Mouse (Mus musculus): Measurements from ENCODE around the gene Csmd2.

Csmd2 gene

DNA sequence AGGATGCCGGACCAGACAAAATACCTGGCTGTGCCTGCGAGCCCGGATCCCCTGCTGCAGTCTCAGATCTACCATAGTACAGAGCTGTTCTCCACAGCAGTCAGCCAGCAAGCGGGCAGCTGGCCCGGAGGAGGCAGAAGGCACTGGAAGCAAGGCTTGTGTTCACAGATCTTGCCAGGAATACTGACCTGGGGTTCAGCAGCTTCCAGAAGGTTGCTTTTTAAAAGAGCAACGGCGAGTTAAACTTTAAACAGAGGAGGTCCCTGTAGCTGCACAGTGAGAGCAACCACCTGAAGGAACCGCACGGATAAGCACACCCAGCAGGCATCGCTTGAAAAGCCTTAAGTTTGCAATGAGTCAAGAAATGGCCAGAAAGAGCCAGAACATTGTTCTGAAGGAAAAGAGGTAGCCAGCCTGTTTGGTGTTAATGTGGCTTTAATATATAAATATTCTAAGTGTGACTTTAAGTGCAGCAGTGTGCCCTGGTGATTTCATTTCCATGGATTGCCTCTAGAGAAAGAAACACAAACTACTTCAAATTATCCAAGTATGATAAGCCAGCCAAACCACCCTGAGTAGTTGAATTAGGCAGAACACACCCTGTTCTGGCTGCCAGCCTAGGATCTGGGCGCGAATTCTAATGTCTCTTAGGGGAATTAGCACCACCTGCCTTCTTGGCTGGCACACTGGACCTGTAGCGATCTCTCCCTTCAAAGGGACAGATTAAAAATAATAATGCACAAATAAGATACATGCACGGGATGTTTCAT is 439.8 kb downstream of the Csmd2 start:
- DNase-seq, result no peak

DNA sequence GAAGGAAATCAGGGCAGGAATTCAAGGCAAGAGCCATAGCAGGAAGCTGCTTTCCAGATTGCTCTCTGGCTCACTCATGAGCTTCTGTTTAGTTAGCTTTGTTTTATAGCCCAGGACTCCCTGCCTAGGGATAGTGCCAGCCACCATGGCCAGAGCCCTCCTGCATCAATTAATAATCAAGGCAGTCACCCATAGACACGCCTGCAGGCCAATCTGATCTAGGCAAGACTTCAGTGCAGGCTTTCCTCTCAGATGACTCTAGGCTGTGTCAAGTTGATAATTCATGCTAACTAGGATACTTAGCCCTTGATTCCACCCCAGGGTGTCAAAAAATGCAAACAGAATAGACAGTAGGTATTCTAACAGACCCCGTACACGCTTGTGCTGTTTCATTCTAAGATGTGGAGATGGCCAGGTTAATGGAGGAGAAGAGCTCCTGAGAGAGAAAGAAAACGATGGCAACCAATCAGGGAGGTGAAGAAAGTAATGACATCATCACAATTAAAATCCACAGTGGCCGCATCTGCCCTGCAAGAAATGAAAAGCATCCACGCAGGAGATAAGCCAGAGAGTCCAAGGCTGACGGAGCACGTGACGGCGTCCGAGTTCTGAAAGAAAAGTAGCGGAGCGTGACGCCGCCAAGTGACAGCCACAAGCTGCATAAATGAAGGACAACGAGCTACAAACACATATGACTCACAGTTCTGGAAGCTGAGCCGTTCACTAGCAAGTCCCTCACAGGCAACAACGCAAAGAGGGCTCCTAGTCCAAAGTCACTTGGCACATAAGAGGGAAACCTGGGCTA is 440.8 kb downstream of the Csmd2 start:
- no peak for DNase-seq

DNA sequence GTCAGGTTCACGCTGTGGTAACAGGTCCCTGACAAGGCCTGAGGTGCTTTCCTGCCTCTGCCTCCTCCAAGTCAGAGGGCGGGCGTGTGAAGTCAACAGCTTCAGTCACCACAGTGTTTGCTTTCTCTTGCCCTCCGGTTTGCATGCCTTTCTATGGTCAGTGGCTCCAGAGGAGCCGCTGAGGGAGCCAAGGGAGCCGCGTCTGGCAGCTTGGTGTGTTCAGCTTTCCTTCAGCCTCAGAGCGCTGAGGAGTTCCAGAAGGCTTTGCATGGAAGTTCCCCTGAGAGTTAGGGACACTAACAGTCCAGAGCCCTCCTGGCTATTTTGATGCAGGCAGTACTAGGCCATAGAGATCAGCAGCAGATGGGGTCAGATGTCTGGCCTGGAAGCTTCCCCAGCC is 441.9 kb downstream of the Csmd2 start:
- DNase-seq, result no peak

DNA sequence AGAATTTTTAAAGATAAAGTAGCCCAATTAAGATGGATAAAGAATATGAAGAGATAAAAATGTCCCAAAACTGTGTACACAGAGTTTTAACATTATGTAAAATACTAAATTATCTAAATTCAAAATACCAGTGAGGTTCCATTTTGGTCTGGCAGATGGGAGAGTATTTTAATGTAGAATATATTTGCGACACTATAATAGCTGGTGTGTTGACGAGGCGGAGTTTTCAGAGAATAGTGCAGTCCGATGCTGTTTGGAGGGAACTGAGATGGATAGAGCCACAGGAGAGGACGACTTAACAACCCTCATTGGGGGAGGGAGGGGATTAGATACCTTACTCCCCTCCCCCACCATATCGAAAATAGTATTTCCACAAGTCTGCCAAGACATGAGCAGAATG is 452.9 kb downstream of the Csmd2 start:
- DNase-seq, result no peak

DNA sequence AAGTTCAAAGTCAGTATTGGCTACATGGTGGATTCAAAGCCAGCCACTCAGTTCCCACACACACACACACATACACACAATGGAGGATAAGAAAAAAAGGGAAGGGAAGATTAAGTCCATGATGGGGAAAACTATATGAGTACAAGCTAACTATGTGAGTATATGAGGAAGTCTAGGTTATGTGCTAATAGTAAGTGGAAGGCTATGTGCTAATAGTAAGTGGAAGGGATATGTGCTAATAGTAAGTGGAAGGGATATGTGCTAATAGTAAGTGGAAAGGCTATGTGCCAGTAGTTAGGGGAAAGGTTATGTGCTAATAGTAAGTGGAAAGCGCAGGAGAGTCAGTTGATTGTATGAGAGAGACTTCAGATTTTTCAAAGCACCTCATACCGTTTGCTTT is 453.6 kb downstream of the Csmd2 start:
- no peak for DNase-seq

DNA sequence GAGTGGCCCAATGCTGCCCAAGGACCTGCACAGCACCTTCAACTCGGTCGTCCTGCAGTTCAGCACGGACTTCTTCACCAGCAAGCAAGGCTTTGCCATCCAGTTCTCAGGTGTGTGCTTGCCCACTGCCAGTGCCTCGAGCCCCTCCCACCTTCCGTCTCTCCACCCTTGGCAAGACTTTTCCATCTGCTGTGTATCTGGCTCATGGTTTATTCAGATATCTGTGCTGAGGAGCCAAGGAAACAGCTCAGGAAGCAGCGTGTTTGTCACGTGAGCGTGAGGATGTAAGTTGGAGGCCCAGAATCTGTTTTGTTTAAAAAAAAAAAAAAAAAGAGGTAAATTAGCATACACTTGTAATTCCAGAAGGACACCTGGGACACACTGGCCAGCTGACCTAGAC is 455.1 kb downstream of the Csmd2 start:
- no peak for DNase-seq

DNA sequence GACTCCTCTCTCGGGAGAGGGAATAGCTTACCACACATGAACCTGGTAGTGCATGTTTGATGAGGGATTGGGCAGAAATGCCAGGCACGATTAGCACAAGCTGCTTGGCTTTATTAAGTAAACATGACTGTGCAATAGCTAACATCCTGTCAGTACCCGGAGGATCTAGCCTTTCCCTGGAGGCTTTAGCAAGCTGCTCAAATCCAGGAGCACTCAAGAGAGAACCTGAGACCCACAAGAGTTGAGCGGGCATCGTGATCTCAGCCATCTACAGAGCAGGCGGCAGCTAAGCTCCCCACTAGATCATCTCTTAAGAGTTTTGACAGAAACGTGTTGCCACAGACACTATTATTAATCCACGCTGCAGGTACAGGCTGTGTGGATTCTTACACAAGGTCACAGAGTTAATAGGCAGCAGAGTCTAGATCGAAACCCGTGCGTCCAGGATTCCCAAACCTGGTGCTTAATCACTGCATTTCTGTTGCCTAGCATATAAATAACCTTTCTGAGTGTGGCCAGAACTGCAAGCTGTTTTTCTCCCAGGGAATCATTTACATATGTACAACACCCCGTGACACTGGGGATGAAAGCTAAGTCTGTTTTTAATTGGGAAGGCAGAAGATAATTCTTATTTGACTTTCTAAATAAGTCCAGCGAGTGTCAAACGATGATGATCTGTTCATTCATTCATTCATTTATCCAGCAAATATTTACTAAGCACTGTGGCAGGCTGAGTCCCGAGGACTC is 458.0 kb downstream of the Csmd2 start:
- DNase-seq, result no peak

DNA sequence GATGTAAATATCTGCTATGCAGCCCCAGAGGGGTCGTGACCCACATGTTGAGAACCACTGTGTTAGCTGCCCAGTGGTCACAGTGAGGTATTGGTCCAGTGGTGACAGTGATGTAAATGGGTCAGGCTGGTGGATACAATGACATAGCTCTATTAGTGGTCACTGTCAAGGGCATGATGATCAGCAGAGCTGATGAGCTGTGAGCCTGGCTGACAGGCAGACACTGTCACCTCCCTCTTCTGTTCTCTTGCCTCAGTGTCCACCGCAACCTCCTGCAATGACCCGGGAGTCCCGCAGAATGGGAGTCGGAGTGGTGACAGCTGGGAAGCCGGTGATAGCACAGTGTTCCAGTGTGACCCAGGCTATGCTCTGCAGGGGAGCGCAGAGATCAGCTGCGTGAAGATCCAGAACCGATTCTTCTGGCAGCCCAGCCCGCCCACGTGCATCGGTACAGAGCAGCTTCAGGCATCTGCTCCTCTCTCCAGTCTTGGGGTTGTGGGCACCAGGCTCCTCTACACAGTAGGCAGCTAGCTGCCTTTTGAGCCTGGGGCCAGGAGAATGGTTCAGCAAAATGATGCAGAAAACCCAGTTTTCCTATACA is 461.3 kb downstream of the Csmd2 start:
- DNase-seq, result no peak

DNA sequence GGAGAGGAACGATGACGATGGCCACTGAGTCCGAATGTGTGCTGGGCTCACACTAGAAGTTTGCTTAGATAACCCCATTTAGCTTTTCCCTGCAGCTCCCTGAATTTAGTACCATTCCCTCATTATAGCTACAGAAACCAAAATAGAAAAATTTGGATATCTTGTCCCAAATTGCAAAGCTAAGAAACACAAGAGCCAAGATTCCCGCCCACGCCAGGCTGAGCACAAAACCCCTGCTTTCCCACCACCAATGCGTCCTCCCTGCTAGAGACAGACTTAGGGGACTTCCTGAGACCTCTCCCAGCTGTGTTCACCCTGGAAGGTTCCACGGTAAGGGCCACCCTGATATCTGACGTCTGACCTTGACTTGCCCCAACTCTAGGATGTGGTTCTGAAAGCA is 462.5 kb downstream of the Csmd2 start:
- DNase-seq, result no peak

DNA sequence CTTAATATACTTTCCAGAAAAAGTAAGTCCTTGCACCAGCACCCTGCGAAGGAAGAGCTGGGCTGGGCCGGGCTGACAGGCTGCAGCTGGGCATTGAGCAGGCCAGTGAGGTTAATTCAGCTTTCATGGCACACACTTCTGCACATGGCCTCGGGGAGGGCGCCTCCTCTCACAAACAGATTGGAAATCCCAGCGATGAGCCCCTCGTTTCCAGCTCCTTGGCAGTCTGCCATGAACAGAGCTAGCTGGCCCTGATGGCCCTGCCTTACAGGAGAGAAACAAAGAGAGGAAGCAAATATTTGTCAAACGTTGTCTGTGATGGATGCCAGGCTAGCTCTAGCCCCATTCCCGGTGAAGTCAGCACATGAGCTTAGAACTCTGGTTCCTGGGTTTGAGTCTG is 463.3 kb downstream of the Csmd2 start:
- no peak for DNase-seq

DNA sequence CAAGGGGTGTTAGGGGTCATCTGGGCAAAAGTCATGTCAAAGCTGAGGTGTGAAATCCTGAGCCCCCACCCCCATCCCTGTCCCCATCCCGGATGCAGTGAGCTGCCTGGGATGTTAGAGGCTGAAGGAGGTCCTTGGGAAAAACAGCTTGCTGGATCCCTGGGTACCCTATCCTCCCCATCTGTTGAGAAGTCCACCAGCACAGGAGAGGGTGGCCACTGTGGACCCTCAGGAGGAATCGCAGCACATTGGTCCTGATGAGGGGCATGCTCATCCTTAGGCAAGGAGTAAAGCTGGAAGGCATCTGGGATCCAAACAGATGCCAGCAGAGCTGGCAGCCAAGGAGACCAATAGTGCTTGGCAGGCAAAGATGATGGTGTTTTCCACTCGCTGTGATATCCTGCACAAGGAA is 463.7 kb downstream of the Csmd2 start:
- no peak for DNase-seq

DNA sequence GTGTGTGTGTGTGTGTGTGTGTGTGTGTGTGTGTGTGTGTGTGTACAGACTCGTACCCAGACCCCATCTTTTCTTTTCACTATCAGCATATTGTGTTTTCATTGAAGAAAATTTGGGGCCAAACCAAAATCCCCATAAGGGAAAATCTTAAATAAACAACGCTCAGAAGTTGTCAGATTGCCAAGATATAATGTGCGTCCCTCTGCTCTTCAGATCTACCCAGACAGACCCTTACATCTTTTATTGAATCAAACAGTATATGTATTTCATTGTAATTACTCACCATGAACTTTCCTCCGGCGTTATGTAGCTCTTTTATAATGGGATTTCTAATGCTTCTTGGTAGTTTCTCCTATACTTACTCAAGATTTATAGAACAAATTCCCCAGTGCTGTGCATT is 479.1 kb downstream of the Csmd2 start:
- no peak for DNase-seq

DNA sequence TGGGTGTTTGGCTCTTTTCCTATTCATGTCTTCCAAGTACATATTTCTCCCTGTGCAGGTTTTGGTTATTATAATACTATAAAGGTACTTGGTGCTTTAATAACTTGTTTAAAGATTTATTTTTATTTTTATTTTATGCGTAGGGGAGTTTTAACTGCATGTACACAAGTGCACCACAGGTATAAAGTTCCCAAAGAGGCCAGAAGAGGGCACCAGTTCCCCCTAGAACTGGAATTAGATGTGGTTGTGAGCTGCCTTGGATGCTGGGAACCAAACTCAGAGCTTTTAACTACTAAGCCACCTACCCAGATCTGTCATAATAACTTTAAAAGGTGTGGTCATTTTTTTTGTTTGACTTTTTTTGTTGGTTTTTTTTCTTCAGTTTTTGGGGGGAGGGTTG is 480.4 kb downstream of the Csmd2 start:
- DNase-seq, result no peak

DNA sequence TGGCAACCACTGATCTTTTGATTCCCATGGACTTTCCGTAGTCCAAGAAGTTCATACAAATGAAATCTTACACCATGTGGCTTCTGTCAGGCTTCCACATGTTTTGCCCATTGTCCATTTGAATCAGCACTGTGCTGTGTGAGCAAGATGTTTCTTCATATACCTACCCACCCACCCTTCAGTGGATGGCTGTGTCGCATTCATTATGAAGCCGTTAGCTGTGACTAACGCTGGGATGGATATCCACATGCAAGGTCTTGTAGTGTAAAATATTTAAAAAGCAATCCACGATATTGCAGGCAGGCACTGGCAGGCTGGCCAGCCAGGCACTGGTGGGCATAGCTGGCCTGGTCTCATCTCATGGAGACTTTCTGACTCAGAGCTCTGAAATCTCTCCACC is 488.6 kb downstream of the Csmd2 start:
- no peak for DNase-seq

DNA sequence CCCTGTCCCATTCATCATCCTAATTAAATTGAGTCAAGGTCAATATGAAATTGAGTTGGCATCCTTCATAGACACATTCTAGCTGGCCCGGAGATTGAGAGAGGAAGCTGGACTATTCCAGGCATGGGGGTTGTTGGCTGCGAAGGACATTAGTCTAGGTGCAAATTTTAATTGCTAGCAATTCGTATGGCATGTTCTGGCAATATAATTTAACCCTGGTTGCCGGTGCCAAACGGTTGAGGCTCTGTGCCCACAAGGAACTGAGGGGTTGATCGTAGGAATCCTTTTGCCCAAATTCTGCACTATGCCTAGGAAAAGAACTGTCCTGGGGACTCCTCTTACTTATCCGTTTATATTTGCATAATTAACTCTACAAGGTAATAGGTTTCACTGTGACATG is 496.2 kb downstream of the Csmd2 start:
- no peak for DNase-seq

DNA sequence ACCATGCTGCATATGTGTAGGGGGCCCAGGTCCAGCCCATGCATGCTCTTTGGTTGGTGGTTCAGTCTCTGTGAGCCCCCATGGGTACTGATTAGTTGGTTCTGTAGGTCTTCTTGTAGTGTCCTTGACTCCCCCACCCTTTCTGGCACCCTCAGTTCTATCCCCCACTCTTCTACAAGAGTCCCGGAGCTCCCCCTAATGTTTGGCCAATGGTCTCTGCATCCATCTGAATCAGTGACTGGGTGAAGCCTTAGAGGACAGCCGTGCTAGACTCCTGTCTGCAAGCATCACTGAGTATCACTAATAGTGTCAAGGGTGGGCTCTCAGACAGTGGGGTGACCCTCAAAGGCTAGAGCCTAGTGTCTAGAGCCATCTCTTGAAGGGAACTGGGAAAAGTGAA is 497.0 kb downstream of the Csmd2 start:
- DNase-seq, result no peak

DNA sequence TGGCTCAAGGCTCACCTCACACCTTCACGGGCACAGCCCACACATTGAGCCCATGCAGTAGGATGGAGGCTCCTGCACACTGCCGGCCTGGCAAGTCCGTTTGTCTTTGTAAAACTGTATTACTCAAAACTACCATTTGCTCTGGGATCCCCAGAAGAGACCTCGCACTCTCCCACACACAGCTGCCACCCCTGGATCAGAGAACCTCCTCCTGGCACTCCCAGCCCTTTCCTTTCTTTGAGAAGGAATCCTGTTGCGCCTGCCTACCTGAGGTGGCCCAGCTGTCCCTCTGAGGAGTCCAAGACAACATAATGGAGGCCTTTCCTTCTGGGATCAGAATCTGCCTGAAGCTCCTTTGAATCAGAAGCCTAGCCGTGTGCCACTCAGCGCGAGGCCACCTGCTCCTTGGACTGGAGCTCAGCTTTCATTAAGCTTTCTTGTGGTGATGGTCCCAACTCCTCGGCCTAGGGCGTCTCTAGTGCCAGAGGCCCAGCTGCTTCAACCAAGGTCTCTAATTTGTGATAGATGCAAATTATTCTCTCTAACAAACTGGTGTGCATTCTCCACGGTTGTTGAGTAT is 502.0 kb downstream of the Csmd2 start:
- no peak for DNase-seq

DNA sequence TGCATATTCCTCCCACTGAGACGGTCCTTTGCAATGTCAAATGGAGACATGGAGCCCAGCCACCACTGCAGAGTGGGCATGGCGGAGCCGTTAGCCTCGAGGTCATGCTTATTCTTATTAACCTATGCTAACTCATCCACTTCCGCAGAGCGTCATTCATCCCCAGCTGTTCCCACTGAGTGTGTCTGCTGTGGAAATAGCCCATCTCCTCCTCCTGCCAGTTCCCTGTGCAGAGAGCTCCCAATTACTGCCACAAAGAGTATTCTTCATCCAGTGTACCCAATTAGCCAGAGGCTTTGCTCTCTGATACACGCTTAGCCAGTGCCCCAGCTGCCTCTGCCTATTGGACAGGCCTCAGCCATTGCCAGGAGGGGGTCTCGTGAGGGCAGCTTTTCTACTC is 504.4 kb downstream of the Csmd2 start:
- no peak for DNase-seq

DNA sequence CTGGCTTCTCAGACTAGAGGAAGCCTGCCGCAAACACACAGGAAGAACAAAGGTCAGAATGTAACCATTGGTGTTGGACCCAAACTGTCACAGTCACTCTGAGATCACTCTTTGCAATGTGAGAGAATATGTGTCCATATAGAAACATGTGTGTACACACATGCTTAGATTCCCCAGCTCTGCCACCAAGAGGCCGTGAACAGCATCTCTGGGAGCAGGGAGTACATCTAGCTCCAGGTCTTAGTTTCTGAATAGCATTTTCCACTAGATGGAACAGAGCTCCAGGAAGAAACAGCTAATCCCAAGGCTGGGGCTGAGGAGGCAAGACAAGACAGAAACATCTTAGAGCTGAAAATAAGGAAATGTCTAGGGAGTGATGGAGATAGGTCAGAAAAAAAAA is 512.3 kb downstream of the Csmd2 start:
- DNase-seq, result no peak

DNA sequence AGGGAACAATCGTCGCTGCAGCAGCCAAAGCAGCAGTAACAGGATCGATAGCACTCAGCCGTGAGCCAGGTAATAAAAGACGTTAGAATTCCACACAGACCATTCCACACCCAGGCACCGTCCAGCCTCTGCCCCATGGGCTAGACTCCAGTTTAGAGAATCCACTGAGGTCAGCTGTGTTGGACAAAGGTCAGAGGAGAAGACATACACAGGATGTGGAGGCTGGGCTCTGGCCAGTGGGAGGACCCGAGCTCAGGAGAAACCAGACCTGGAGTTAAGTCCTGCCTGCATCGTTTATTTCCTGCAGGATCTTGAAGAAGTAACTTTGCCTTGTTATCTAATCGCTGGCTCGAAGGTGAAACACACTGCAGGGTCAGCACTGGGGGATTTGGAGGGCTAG is 519.2 kb downstream of the Csmd2 start:
- DNase-seq, result no peak

DNA sequence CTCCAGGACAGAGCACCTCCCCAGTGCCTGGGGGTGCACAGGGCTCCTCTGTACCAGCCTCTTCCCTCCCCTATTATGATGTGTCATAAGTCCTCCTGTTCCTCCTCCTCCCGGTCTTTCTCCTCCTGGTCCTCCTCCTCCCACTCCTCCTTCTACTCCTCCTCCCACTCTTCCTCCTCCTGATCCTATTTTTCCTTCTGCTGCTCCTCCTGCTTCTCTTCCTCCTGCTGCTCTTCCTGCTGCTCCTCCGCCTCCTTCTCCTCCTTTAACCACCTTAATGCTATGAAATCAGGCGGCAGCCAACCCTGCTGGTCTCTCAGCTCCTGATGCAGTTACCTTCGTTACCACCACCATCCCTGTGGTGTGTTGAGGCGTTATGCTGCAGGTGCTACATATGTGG is 522.2 kb downstream of the Csmd2 start:
- DNase-seq, result no peak

DNA sequence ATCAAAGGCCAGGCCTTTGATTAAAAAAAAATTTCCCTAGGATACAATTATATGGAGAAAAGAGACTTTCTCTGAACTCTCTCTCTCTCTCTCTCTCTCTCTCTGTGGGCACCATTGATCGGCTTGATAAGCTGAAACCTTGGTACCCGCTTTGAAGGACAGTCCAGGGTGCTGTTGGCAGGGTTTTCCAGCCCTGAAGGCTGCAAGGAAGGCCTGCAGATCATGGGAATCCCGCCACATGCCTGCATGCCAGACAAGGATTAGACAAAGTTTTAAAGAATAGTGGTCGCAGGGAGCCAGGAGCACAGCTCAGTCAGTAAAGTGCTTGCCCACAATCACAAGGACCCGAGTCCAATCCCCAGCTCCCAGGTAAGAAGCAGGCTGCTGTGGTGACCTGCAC is 526.8 kb downstream of the Csmd2 start:
- DNase-seq, result no peak

DNA sequence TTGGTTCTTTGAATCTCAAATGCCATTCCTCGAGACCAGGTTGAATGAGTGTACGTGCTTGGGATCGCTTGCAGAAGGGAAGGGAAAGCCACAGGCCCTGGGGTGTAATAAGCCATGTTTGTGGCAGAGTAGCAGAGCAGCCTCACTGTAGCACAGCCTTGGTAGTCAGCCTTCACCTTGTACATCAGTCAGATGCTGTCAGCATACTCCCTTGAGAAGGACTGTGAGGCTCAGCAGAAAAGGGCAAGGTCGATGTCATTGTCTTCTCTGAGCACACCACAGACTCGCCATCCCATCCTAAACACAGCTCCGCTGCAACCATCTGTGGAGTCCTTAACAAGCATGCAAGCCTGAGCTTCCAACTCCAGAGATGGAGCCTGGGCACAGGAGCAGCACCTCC is 533.6 kb downstream of the Csmd2 start:
- no peak for DNase-seq
